Mouse (Mus musculus) fibroblast of lung, adult 2 months (primary cell): ENCODE measurements at regions not wholly inside any gene's neighbourhood (a gene's known extent, or its start where the extent isn't known, plus 50 kb on each side); places are given as distances from the start of the nearest gene placed in this dataset.

Source experiments
- DNase-seq: peaks from one replicate; pipeline ENCODE4 v3.0.0-alpha.2; 2011; ENCODE audit warnings: low read depth

DNA sequence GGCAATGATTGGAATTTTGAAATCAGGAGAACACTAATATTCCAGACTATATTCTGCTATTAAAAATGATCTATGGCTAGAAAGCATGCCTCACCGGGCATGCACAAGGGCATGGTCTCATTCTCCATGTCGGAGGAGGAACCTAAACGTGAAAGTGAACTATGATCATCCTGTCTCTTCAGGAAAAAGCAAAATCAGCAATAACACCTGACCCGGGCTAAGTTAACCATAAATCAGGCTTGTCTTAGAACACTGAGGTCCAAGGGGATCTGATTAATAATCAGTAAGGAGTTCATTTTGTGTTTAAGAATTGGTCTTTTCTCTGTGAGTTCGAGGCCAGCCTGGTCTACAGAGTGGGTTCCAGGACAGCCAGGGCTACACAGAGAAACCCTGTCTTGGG, 119.7 kb upstream of the Jarid2 start:
- no peak for DNase-seq

DNA sequence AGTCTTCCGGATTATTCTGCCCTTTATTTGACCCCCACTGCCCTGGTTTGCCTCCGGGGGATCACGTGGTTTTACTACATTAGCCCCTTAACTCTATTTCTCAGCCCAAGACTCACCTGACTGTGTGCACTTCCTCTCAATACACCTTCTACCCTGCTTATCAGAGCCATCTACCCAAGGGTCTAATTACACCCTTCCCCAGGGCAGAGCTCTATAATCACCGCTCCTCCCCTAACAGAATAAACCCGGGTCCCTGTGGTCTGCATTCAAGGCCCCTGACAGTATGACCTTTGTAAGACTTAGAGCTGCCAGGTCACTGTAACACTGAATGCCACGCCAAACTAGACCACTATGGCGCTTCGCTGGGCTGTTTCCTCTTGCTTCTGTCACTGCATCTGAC, 113.6 kb upstream of the Jarid2 start:
- DNase-seq = no peak

DNA sequence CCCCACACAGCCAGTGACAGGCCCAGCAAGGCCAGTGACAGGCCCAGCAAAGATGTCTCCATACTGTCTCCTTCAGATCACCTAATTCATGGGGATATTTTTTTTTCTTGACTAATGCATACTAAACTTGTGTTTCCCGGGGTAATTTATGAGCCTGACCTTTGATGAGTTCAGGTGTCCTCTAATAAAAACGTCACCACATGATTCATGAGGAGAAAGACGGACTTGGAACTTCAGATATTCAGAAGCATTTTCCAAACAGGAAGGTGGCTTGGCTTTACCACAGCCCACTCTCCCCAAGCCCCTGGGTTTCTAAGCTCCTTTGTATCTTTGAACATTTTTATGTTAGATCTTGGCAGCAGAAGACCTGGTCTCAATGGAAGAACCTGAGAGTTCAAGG, 110.9 kb upstream of the Jarid2 start:
- no peak for DNase-seq

DNA sequence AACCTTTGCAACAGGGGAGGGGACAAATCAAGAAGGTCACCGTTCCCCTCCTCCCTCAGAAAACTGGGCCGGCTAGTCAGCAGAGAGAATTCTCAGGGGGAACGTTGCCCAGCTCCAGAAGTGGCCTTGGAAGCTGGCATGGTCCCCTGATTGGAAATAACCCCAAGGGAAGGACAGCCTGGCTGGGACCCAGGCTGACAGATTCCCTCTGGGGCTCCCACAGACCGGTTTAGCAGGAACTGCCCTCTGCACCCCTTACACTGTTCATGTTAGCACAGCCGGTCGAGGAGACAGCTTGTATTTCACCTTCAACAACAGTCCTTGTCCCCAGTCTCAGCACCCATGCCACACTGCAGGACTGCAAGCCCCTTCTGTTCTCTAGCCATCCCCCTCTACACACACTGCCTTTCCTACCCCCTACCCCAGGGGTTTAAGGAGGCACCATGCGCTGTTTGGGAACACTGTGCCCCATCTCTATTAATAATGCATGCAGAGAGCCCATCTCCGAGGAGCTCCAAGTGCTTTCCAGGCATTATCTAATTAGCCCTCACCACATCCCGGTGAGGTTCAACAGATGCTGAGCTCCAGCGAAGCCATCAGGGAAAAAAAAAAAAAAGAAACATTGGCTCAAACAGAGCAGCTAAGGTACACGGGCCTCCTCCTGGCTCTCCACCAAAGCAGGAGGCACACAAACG, 106.5 kb upstream of the Jarid2 start:
- no peak for DNase-seq

DNA sequence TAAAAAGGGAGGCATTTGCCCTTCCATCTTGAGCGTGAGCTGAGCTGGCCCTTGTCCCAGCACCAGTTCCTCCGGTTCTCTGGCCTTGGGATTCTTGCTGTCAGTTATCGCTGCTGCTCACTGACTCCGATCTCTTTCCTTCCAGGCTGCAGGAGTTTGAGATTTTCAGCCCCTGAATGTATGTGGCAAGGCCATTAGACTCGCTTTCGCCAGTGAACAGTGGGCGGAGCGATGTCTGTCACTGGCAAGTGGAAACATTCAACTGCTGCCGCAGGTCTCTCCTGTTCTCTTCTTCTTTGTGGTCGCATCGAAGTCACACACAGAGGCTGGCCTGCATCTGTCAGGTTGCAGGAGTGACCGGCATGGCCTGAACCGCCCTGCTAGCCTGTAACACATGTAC, 104.6 kb upstream of the Jarid2 start:
- no peak for DNase-seq

DNA sequence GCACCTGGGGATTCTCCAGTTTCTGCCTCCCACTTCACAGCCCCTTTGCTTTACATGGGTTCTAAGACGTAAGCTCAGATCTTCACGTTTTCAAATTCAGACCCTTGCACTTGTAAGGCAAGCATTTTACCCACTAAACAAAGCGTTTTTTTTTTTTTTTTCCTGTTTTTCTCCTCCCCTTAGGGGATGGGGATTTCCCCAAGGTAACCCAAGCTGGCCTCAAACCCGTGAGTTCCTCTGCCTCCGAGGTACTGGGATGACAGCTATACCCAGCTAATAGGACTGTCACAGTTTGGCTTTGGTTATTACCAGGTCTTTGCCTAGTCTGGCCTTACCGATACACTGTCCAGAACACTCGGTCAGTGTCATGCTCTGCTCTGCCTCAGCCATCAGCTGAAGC, 103.5 kb upstream of the Jarid2 start:
- DNase-seq = no peak

DNA sequence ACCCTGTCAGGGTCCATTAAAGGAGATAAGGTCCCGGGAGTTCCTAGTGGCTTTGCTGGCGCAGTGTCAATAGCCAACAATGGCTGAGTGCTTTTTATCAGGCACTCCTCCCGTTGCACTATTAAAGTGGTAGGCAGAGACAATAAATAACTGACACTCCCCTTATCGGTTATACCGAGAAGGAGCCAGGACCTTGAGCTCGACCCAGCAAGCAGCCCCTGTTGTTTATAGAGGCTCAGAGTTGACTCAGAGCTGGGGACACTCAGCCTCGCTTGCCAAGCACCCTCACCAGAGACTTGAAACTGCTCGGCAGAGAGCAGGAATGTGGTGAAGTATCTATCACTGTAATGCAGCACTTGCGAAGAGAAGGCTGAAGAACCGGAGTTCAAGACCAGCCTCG, 102.5 kb upstream of the Jarid2 start:
- no peak for DNase-seq

DNA sequence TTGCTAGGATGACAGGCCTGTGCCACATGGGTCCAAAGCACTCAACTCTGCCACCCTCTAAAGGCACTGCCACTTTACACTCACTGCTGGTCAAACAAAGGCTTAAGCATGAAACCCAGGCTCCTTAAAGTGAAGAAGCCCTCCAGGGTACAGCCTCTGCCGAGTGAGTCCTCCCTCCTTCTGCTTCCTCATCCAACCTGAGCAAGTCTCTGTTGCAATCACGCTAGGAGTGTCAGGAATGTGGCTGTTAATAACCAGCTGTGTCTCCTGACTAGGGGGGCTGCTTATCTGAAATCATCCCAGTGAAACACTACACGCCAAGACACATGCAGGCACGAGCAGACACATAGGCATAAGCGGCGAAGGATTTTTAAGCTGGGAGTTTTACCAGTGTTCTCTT, 99.2 kb upstream of the Jarid2 start:
- DNase-seq = no peak

DNA sequence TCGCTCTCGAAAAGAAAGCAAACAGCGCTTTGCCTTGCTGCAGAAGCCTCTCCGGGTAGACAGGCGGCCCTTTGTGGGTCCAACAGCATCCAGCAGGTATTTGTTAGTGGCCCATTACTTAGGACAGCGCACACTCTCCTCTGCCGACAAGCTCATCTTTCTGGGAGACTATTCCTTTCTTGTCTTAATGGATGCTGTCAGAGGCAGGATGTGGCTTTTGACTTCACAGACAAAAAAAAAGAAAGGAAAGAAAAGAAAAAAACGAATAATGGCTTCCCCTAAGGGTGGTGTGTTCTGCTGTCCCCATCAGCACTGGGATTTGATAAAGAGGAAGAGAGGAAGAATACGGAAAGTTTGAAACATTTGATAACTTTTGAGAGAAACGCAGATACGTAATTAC, 94.7 kb upstream of the Jarid2 start:
- DNase-seq = no peak

DNA sequence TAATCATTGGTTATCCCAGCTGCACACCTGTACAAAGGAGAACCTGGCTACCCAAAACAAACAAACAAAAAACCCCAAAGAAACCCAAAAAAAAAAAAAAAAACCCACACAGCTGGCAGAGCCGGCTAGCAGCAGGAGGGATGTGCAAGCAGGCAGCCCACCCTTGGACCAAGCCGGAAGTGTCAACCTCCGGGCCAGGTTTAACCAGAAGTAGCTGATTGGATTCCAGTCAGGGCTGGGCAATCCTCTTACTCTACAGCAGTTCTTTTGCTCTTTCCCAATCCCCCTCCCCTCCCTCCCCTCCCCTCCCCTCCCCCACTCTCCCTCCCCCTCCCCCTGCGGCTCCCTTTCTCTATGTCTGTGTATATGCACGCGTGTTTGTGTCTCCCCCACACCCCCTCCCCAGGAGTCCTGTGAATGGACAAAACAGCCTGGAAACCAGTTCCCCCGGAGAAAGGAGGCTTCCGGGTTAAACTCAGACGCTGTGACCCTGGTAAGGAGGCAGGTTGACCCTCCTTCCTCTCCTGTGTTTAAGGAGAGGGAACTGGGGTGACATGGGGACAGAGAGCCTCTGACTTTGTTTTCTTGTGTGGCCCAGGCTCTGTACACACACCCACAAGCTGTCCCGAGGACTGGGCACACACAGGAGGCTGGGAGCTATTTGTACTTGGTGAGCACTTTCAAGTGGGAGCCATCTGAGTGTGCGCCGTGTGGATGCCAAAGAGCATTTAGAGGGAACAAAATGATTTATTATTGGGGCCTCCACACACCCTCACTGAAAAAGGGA, 93.9 kb upstream of the Jarid2 start:
- DNase-seq = no peak

DNA sequence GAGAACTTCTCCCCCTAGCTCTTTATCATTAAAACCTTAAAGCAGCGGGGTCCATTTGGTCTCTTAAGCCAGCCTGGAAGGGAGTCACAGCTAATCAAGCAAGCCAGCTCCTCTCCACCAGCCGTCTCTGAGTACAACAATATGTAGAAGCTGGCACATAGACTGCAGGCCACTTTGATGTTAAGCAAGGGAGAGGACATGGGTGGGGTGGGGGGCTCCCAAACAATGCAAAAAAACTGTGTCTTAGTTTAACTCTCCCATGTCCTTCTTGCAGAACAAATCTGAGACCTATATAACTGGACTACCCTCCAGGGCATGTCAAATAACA, 93.3 kb upstream of the Jarid2 start:
- DNase-seq = no peak

DNA sequence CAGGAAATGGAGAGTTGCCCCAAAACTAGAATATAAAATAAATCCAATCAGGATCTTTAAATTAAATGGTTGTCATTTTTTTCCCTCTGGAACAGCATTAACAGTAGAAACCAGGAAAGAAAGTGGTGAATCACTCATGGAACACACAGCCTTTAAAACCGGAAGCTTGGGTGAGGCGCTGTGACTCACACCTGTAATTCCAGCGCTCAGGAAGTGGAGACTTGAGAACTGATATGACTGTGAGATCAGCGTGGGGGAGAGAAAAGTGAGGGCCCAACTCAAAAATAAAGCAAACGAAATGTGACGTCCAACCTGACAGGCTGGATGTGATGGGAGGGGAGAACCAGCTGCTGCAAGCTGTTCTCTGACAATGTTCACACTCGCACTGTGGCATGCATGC, 86.9 kb upstream of the Jarid2 start:
- DNase-seq = no peak

DNA sequence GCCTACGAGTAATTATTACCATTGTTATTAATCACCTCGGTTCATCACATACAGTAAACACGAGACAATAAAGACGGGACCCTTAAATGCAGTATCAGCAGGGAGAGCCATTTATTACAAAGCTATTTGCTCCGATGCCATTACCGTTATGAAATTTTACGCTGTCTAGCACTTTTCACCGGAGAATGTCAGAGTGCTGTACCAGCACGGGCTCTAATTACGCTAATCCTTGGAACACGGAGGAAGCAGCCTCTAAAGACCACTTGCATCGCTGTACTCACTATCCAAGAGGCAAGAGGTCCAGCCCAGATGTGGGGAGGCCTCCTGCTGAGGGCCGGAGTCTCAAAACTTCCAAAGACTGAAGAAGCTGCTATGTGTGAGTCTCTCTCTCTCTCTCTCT, 79.2 kb upstream of the Jarid2 start:
- no peak for DNase-seq

DNA sequence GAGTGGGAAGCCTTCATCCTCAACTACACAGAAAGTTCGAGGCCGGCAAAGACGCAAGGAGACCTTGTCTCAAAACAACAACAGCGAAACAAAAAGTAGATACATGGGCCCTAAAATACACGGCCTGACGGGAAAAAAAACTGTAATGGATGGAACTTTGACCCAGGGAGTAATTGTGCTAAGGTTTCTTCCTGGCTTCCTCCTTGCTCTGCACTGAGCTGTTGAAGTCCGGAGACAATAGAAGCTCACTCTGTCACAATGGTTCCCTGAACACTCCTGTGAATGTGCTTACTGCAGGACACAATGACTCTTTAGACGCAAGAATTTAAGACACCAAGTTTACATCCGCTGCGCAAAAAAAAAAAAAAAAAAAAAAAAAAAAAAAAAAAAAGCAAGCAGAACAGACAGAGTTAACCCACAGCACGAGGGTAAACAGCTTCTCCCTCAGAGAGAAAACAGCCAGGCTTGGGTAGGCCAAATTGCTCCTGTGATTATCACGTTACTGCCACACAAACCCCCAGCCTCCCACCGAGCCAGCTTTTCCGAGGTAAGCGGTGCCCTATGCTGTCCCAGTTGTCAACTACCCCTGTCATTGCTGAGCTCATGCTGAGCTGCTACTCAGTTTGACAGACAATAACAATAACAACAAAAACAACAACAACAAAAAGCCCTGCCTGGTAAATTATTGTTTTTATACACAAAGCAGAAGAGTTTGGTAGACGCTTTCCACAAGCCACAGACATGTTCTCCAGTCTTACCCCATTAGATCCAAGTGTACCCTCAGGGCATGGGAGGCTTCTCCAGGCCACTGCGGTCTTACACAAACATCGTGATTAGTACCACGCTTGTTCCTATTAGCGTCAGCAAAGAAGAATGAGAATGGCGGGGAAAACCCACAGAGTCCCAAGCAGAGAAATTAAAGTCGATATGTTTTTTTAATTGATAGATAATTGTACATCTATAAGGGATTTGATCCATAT, 77.7 kb upstream of the Jarid2 start:
- no peak for DNase-seq

DNA sequence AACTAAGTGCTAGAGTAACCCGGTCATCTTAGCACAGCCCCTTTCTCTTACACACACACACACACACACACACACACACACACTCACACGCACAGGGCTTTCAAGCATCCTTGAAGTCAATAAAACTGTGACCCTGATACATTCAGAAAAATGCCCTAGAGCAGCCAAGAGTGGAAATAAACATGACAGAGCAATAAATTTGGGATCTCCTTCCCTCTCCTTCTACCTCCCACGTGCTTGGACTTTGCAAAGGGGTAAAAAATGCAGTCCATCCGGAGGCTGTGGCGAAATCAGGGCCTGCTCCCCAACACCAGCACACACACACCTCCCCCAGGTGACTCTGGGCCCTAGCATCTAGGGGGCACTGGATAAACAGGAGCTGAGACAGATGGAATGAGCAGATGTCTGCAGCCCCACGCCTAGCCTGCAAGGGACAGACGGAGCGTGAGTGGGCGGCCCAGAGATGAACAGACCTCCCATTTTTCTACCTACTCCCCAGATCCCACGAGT, 71.3 kb upstream of the Jarid2 start:
- no peak for DNase-seq

DNA sequence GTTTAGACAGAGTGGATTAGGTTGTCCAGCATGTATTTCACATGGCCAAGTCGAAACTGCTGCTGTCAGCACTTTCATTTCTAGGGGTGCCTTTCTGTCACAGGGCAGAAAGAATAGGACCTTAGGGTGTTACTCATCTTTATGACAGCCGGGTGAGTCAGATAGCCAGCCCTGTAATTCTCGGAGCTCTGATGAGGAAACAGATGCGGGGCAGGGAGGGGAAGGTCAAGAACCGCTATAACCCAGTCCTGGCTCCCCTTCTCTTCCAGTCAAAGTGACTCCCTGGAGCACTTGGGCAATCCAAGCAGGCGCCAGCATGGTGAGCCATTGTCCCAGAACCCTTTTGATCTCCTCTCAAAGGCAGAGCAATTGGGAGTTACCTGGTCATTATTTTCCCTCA, 69.4 kb upstream of the Jarid2 start:
- no peak for DNase-seq

DNA sequence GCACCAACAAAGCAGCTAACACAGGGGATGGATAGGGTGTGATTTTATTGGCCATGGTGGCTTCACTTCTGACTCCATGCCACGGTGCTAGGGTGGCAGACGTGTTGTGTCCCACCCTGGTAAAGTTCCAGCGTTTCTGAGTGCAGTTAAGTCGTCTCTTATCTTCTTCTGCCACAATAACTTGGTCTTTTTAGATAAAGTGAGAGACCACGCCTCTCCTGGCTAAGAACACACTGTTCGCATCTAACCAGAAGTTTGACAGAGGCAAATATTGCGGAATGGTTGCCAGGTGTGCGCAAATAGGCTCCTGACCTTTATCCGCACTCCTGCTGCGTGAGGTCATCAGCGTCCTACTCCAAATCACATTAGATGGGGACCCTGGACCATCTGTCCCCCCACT, 66.2 kb upstream of the Jarid2 start:
- DNase-seq = no peak

DNA sequence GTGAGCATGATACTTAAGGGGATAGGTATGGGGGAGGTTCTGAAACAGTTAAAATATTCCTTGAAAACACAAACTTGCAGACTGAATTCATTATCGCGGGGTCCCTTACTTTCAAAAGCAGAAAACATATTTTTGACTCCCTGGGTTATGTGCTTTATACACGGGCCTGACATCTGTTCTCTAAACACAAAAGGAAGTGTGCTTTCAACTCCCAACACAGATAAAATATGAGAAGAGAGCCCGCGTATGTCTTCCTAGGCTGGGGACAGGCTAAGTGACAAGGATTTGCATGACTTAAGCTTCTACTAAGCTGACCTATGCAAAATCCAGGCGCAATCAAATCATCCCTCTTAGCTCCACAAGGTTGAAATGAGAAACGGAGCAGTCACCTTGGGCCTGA, 65.5 kb upstream of the Jarid2 start:
- DNase-seq = no peak

DNA sequence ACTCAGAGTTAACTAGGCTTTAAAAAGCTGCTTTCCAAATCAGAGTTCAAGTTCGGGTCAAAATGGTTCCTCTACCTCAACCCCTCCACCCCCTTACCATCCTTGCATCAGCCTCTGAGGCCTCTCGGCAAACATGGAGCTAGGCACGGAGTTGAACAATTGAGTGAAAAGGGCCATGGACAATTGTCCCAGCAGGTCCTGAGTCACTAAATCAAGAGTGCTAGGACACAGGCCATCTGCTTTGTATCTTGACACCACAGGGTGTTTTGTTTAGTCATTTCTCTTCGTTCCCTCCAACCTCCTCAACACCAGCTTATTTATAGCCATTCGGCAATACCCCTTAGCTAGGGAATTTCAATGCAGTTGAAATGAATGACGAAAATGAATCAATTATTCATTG, 59.5 kb upstream of the Jarid2 start:
- DNase-seq = no peak

DNA sequence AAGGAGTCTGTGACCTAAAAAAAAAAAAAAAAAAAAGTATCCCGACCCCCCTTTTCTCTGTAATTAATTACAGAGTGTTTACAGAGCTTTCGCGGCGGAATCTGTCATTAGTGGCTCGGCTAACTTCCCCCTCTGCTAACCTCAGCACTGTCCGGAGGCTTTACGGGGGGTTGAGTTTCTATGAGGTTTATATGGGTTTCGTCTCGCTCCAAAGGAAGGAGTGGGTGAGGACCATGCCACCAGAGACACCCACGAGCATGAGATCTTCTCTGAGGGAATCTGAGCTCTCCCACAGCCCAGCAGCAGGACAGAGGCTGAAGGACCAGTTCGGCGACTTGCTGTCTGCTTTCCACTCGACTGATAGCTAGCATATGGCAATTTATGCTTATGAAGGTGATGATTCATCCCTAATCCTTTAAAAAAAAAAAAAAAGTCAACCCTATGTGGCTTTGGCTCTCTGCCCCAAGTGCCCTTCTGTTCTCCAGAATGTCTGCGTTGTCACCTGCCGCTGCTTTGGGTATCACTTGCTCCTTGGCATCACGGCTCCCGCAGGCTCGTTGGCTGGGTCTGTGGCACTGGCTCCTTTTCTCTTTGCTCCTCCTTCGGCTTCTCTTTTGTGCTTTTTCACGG, 55.8 kb upstream of the Jarid2 start:
- DNase-seq = no peak

DNA sequence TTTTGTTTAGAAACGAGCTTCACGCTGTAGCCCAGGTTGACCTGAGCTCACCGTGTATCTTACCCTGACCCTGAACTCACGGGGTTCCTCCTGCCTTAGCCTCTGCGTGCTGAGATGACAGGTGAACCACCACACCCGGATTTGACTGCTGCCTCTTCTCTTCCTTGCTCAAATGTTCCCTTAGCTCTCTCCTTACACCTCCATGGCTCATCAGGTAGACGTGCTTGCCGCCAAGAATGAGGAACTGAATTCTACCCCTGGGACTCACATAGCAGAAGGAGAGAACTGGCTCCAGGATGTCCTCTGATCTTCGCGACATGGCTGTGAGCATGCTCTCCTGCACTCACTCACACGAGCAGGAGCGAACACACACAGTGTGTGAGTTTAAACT, 55.3 kb upstream of the Jarid2 start:
- no peak for DNase-seq

DNA sequence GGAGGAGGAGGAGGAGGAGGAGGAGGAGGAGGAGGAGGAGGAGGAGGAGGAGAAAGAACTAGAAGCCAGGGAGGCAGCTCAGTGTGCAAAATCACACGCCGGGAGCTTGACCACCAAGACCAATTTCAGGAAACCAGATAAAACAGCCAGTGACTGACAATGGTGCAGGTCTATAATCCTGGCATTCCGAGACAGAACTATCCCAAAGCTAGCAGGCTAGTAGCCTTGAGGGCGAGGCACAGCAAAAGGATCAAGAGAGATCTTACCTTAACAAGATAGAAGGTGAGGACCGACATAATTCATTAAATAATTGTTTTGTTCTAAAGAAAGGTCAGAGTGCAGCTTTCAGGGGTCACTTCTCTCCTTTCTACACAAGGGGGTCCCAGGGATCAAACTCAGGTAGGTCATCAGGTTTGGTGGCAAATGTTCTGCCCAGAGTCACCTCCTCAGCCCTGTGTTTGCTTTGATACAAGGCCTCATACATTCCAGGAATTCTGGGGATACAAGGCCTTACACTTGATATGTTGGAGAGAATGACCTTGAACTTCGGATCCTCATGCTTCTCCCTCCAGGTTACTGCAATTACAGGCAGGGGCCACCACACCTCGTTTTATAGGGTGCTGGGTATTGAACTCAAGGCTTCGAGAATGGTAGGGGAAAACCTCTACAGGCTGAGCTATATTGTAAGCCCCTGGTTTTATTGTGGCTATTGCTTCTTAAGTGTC, 54.2 kb upstream of the Jarid2 start:
- DNase-seq = no peak
